ENCODE assay signal across 16 mouse cellular contexts in the genomic region with DNA sequence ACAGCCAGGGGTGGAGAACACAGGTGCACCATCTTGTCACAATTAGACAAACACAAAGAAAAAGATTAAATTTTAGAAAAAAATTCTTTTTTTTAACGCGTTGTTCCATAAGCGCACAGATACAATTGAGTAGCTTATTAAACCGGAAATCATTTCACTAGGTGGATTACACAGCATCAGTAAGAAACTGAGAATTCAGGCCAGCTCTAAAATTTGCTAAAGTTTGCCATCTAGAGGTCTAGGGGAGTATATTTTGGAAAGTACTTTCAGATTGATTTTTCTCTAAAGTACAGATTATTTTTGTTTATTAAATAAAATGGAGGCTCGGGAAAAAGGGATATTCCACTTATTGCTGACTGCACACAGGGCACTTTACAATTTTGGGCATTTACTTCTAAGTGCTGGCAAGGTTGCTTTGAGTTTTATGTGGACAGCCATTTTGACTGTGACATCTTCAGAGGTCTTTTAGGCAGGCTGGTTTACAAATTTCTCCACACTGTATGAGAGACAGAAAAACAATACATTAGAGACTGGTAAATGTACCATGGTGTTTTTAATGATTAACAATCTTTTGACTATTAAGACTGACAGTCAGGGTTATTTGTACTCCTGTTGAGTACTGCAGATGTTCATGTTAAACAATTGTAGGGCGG.
DNase-seq lines count a peak whose midpoint lies in the region; ATAC-seq and TF ChIP-seq lines count a peak whose summit lies in the region.
"Had no signal": no experiment of that assay in that cellular context is flagged by ENCODE, and none has a peak within 500 bp of the region (broad histone marks: within the 10 kb centered on the region; RNA-seq: fewer than 3 reads in every experiment).

No protein-coding gene starts in this region.

- no peak overlapping the region for H3K27ac ChIP-seq in left cerebral cortex, adult 2 months
- no peak overlapping the region for H3K27ac ChIP-seq in midbrain, postnatal 0 days (ENCODE audit: low read depth, low read length)
- H3K27ac ChIP-seq: embryonic facial prominence, embryonic 13.5 days had no signal

- no peaks in the 10 kb centered on the region for H3K9me3 ChIP-seq in midbrain, postnatal 0 days (ENCODE audit: low read length)
- H3K9me3 ChIP-seq: embryonic facial prominence, embryonic 13.5 days; G1E had no signal

- peak; percentile 35 for DNase-seq in embryo, embryonic 10.5 days (ENCODE audit: low spot score)
- no peak for DNase-seq in embryo, embryonic 9.5 days (ENCODE audit: extremely low spot score)
- no peak for DNase-seq in left cerebral cortex, adult 2 months (ENCODE audit: extremely low spot score in 1 of 2, low spot score in 2 of 2)
- DNase-seq in left cerebral cortex, adult 11 months (ENCODE audit: low spot score): no peak
- DNase-seq in brain, embryonic 18.5 days (ENCODE audit: low read depth, low spot score): peak; percentile 34
- peak; percentile 82 for DNase-seq in midbrain, postnatal 0 days (ENCODE audit: low spot score)
- DNase-seq in urinary bladder, adult 18-20 months (ENCODE audit: low spot score in 2 of 2): no peak
- DNase-seq in right cerebral cortex, postnatal 14 days: no peak
- DNase-seq: adrenal gland, postnatal 14 days; cerebellum, adult 2 months; gastrocnemius, postnatal 10 days; kidney, adult 18-20 months; right cerebral cortex, postnatal 4 days had no signal

- no peak overlapping the region for H3K4me3 ChIP-seq in left cerebral cortex, adult 2 months
- no peak overlapping the region for H3K4me3 ChIP-seq in midbrain, postnatal 0 days (ENCODE audit: low read depth, low read length)
- H3K4me3 ChIP-seq: embryonic facial prominence, embryonic 13.5 days had no signal

- no peak overlapping the region for H3K9ac ChIP-seq in midbrain, postnatal 0 days (replicated peaks; ENCODE audit: low read length, poor library complexity, severe bottlenecking)
- H3K9ac ChIP-seq: embryonic facial prominence, embryonic 13.5 days had no signal

- WGBS in midbrain, postnatal 0 days: 35% methylated on average over 6 of the region's 6 CpGs

- H3K4me2 ChIP-seq in midbrain, postnatal 0 days (ENCODE audit: low read depth, low read length, poor library complexity, severe bottlenecking): no peak overlapping the region
- H3K4me2 ChIP-seq: embryonic facial prominence, embryonic 13.5 days; liver, embryonic 11.5 days had no signal

- H3K27me3 ChIP-seq in midbrain, postnatal 0 days (ENCODE audit: insufficient read depth, low read length): no peaks in the 10 kb centered on the region
- H3K27me3 ChIP-seq: embryonic facial prominence, embryonic 13.5 days had no signal

- no peaks in the 10 kb centered on the region for H3K36me3 ChIP-seq in midbrain, postnatal 0 days (ENCODE audit: insufficient read depth, low read length)
- H3K36me3 ChIP-seq: embryonic facial prominence, embryonic 13.5 days; G1E had no signal

- peak; percentile 67 for TF ChIP-seq CTCF in left cerebral cortex, adult 2 months (IDR thresholded peaks at IDR 0.05)
- TF ChIP-seq CTCF in midbrain, postnatal 0 days (IDR thresholded peaks at IDR 0.05): peak; percentile 75

- 0 out of 2 replicates have a peak, but pooled peaks have one; percentile 54 for ATAC-seq in midbrain, postnatal 0 days (ENCODE audit: low FRiP score)

- intact Hi-C loops in left cerebral cortex, adult 2 months (cut with DNase I): loop anchor here (10.0 kb wide), 3 partner anchors 180 to 560 kb away; no protein-coding TSS in a partner anchor

- H3K4me1 ChIP-seq in midbrain, postnatal 0 days (ENCODE audit: insufficient read depth, low read length): no peaks in the 10 kb centered on the region
- H3K4me1 ChIP-seq: embryonic facial prominence, embryonic 13.5 days had no signal

Comparison
In these comparisons a context has a peak if more than half of its experiments do, and no peak if none do; other contexts are left out.
1. DNase-seq: peak in embryo, embryonic 10.5 days (single experiment), brain, embryonic 18.5 days (single experiment) and midbrain, postnatal 0 days (single experiment); none in embryo, embryonic 9.5 days (single experiment), left cerebral cortex, adult 2 months (0 of 2), left cerebral cortex, adult 11 months (single experiment), urinary bladder, adult 18-20 months (0 of 2) and right cerebral cortex, postnatal 14 days (single experiment).